Mouse (Mus musculus) midbrain, embryonic 12.5 days (tissue): ENCODE results near the gene Zfp661. TPM values are rescaled to one million over a fixed set of nuclear protein-coding genes. Genes with fewer than 3 reads are reported as not detected.

Source experiments
- polyA plus RNA-seq: library from polyadenylated mRNA; unstranded; fragments of >200 nt; fragmentation: Nextera tagmentation; extraction: Ambion mirVana; gene quantifications from 2 replicates; pipeline ENCODE4 v1.2.1, GENCODE M21; 2016

Gene Zfp661
- polyA plus RNA-seq, 1 experiment from 2014 or later = 9.4 TPM

Other genes with a start within 250 kb of the Zfp661 start
- not detected in 2 replicates for gene Astl, start 248.5 kb downstream of the Zfp661 start, polyA plus RNA-seq
- gene Adra2b, start 223.9 kb downstream of the Zfp661 start, polyA plus RNA-seq = 1.7 and 2.1 TPM in 2 replicates
- 0.20 TPM in 1 of 2 replicates, not detected in the other for gene Gpat2, start 161.9 kb downstream of the Zfp661 start, polyA plus RNA-seq
- gene Fahd2a, start 142.5 kb downstream of the Zfp661 start, polyA plus RNA-seq = 25.0 and 29.6 TPM in 2 replicates
- 3.5 and 3.7 TPM in 2 replicates for gene Kcnip3, start 65.0 kb downstream of the Zfp661 start, polyA plus RNA-seq
- 0.31 and 0.62 TPM in 2 replicates for gene Prom2, start 45.6 kb downstream of the Zfp661 start, polyA plus RNA-seq
- 151 and 168 TPM in 2 replicates for gene Mrps5, start 128 bp upstream of the Zfp661 start, polyA plus RNA-seq
- 0.88 and 1.2 TPM in 2 replicates for gene Mal, start 69.6 kb upstream of the Zfp661 start, polyA plus RNA-seq
- gene Mall, start 142.8 kb upstream of the Zfp661 start, polyA plus RNA-seq = 0.63 and 0.74 TPM in 2 replicates
- 31.7 and 33.3 TPM in 2 replicates for gene Nphp1, start 201.8 kb upstream of the Zfp661 start, polyA plus RNA-seq
- 30.6 and 31.7 TPM in 2 replicates for gene Mtln, start 205.4 kb upstream of the Zfp661 start, polyA plus RNA-seq
- gene Bub1, start 244.8 kb upstream of the Zfp661 start, polyA plus RNA-seq = 67.6 and 68.3 TPM in 2 replicates